Mouse (Mus musculus): Measurements from ENCODE around the gene Atad5. TPM values are rescaled to one million over a fixed set of nuclear protein-coding genes. Genes with fewer than 3 reads are reported as not detected.

Gene Atad5
- polyA plus RNA-seq, 1 experiment from 2014 or later: 9.0 TPM

DNA sequence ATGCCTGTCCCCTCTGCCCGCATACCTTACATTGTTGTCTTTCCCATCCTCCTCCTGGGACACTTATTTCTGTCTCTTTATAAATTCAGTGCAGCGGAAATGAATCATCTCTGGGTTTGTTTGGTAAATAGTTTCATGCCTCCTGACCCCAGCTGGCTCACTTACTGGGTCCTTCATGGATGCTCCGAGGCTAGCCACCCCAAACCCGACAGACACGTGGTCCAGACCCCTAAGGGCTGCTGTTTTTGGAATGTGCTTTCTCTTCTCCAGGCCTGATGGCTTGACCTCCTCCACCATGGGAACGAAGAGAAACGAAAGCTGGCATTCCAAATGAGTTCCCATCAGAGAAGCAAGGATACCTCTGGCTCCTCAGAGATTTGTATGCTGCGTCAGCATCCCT, 63.2 kb downstream of the Atad5 start:
- WGBS: 53% methylated on average over 8 of the region's 8 CpGs
- H3K27ac ChIP-seq (ENCODE audit: low read length): no peak overlapping the region
- no peaks in the 10 kb centered on the region for H3K9me3 ChIP-seq (replicated peaks; ENCODE audit: control insufficient read depth, low read length)
- H3K27me3 ChIP-seq (ENCODE audit: control insufficient read depth, insufficient read depth, low read length): peaks cover 7% of the 10 kb centered on the region
- no peak for ATAC-seq (ENCODE audit: insufficient read depth, low FRiP score)
- H3K4me2 ChIP-seq (ENCODE audit: low read depth, low read length): no peak overlapping the region
- no peaks in the 10 kb centered on the region for H3K36me3 ChIP-seq (ENCODE audit: control insufficient read depth, insufficient read depth, low read length)
- 0 out of 2 replicates have a peak, but pooled peaks cover 3% of the 10 kb centered on the region for H3K4me1 ChIP-seq (ENCODE audit: control insufficient read depth, insufficient read depth, low read length)
- H3K4me3 ChIP-seq (replicated peaks; ENCODE audit: low read length): no peak overlapping the region
- H3K9ac ChIP-seq (ENCODE audit: low read length): no peak overlapping the region

DNA sequence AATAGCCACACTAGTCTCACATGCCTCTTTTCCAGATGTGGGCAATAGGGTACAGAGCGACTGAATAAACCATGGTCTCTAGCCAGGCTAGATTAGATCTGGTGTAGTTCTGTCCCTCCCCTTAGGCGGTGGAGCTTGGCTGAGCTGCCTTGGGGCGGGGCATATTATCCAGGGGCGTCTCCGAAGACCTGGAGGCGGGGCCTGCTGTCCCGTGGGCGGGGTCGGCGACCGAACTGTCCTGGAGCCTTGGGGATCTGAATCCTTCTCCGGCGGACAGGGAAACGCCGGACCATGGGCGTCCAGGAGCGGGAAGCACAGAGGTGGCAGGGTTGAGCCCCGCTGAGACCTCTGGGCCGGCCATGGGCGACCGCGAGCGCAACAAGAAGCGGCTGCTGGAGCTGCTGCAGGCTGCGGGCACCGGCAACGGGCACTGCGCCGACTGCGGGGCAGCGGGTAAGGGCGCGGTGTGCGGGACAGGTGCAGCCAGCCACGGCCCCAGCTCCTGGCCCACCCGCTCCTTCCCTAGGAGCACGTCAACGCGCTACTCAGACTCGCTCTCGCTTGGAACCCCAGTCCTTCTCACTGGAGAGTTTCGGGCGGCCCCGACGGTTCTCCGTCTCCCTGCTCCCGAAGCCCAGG, 64.8 kb downstream of the Atad5 start, which contains the start of gene Adap2:
TSS of gene Adap2 (plus strand) at position 249 of the 639 bp plus-strand sequence.
- Histone ChIP-seq H3K27ac (ENCODE audit: low read length) (no peak within 1 kb of the TSS), H3K4me3 (replicated peaks; ENCODE audit: low read length) (peak within 1 kb of the TSS; percentile 63), H3K9ac (ENCODE audit: low read length) (peak within 1 kb of the TSS; percentile 75), H3K9me3 (replicated peaks; ENCODE audit: control insufficient read depth, low read length) (no peaks in the 10 kb centered on the region), H3K36me3 (ENCODE audit: control insufficient read depth, insufficient read depth, low read length) (no peaks in the 10 kb centered on the region), H3K27me3 (ENCODE audit: control insufficient read depth, insufficient read depth, low read length) (peaks cover 7% of the 10 kb centered on the region), H3K4me1 (ENCODE audit: control insufficient read depth, insufficient read depth, low read length) (0 out of 2 replicates have a peak, but pooled peaks cover 3% of the 10 kb centered on the region), H3K4me2 (ENCODE audit: low read depth, low read length) (peak within 1 kb of the TSS; percentile 86)
- ATAC-seq (ENCODE audit: insufficient read depth, low FRiP score): peak; percentile 94
- WGBS: 1% methylated on average over 42 of the region's 47 CpGs

DNA sequence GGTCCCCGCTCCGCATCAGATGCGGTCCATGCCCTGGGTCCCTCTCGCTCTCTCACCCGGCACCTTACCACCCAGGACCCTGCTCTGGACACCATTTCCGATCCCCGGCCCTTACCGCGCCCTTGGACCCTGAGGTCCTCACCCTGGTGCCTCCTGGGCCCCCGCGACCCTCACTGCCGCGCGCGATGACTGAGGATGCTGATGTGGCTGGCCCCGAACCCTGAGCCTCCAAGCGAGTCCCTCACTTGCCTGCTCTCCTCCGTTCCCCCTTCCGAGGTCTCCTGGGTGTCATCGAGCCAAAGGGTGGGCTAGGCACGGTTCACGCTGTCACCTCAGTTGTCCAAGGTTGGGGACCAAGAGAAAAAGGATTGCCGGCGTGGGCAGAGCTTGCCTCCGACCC, 65.3 kb downstream of the Atad5 start:
- peak overlapping the region; percentile 75 for H3K9ac ChIP-seq (ENCODE audit: low read length)
- H3K4me1 ChIP-seq (ENCODE audit: control insufficient read depth, insufficient read depth, low read length): 0 out of 2 replicates have a peak, but pooled peaks cover 3% of the 10 kb centered on the region
- 26% methylated on average over 25 of the region's 25 CpGs for WGBS
- ATAC-seq (ENCODE audit: insufficient read depth, low FRiP score): no peak
- no peaks in the 10 kb centered on the region for H3K9me3 ChIP-seq (replicated peaks; ENCODE audit: control insufficient read depth, low read length)
- peak overlapping the region; percentile 86 for H3K4me2 ChIP-seq (ENCODE audit: low read depth, low read length)
- H3K4me3 ChIP-seq (replicated peaks; ENCODE audit: low read length): peak overlapping the region; percentile 63
- no peaks in the 10 kb centered on the region for H3K36me3 ChIP-seq (ENCODE audit: control insufficient read depth, insufficient read depth, low read length)
- peaks cover 7% of the 10 kb centered on the region for H3K27me3 ChIP-seq (ENCODE audit: control insufficient read depth, insufficient read depth, low read length)
- H3K27ac ChIP-seq (ENCODE audit: low read length): no peak overlapping the region

DNA sequence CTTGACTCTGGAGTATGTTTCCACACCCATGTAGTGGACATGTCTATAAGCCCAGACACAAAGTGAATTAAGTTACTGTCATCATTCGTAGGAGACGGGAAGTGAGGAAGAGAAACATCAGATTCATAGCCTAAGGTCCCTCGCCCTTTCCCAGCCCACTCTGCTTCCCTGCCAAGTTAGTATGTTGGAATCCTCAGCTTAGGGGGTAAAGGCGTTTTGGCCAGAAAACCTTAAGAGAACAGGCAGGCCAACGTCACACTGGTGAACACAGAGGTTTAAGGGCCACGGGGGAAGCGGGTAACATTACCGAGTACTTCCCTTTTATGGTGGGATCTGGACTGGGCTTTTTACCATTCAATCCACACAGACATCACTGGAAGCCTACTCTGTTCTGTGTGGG, 66.3 kb downstream of the Atad5 start:
- Histone ChIP-seq H3K4me3 (replicated peaks; ENCODE audit: low read length) (no peak overlapping the region), H3K9ac (ENCODE audit: low read length) (no peak overlapping the region)
- ATAC-seq (ENCODE audit: insufficient read depth, low FRiP score): no peak

DNA sequence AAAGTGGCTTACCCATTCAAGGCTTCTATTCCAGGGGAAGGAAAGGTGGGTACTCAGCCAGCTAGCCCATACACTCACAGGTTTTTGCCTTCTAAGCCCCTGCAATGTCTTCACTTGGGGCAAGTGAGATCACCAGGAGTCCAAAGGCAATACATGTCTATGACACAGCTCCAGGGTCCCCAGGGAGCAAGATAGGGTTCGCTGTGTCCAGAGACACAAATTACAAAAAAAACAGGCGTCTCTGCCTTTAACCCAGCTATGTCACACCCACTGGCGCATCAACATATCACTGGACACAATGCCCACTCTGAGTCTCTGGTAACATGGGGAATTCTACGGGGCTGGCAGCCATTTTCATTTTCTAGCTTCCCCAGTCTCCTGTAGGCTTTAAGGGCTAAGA, 66.8 kb downstream of the Atad5 start:
- no peak overlapping the region for H3K9ac ChIP-seq (ENCODE audit: low read length)
- H3K27ac ChIP-seq (ENCODE audit: low read length): no peak overlapping the region
- H3K4me3 ChIP-seq (replicated peaks; ENCODE audit: low read length): no peak overlapping the region
- no peaks in the 10 kb centered on the region for H3K9me3 ChIP-seq (replicated peaks; ENCODE audit: control insufficient read depth, low read length)
- H3K27me3 ChIP-seq (ENCODE audit: control insufficient read depth, insufficient read depth, low read length): peaks cover 7% of the 10 kb centered on the region
- H3K4me2 ChIP-seq (ENCODE audit: low read depth, low read length): no peak overlapping the region
- H3K36me3 ChIP-seq (ENCODE audit: control insufficient read depth, insufficient read depth, low read length): no peaks in the 10 kb centered on the region
- ATAC-seq (ENCODE audit: insufficient read depth, low FRiP score): no peak
- H3K4me1 ChIP-seq (ENCODE audit: control insufficient read depth, insufficient read depth, low read length): 0 out of 2 replicates have a peak, but pooled peaks cover 3% of the 10 kb centered on the region
- 84% methylated on average over 4 of the region's 4 CpGs for WGBS

More for the DNA sequence above, 66.3 kb downstream of the Atad5 start:
- Histone ChIP-seq H3K4me2 (ENCODE audit: low read depth, low read length) (no peak overlapping the region), H3K27ac (ENCODE audit: low read length) (no peak overlapping the region), H3K27me3 (ENCODE audit: control insufficient read depth, insufficient read depth, low read length) (peaks cover 7% of the 10 kb centered on the region), H3K36me3 (ENCODE audit: control insufficient read depth, insufficient read depth, low read length) (no peaks in the 10 kb centered on the region), H3K9me3 (replicated peaks; ENCODE audit: control insufficient read depth, low read length) (no peaks in the 10 kb centered on the region), H3K4me1 (ENCODE audit: control insufficient read depth, insufficient read depth, low read length) (0 out of 2 replicates have a peak, but pooled peaks cover 3% of the 10 kb centered on the region)
- WGBS: 84% methylated on average over 8 of the region's 8 CpGs

DNA sequence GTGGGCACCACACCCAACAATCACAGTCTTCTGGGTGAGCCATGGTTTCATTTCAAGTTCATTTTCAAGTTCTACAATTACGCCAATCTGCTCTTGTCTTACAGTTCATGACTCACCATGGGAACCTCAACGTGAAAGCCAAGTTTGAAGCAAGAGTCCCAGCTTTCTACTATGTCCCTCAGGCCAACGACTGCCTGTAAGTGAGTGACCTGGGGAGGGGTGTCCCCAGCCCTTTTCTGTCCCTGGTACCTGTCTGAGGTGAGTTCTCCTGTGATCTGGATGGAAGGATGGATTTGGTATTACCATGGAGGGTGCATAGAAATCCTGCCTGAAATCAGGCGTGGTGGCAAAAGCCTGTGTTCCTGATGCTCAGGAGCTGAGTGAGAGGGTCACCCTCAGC, 67.6 kb downstream of the Atad5 start:
- Histone ChIP-seq H3K27me3 (ENCODE audit: control insufficient read depth, insufficient read depth, low read length) (peaks cover 7% of the 10 kb centered on the region), H3K4me1 (ENCODE audit: control insufficient read depth, insufficient read depth, low read length) (0 out of 2 replicates have a peak, but pooled peaks cover 3% of the 10 kb centered on the region), H3K9me3 (replicated peaks; ENCODE audit: control insufficient read depth, low read length) (no peaks in the 10 kb centered on the region), H3K9ac (ENCODE audit: low read length) (no peak overlapping the region), H3K36me3 (ENCODE audit: control insufficient read depth, insufficient read depth, low read length) (no peaks in the 10 kb centered on the region), H3K4me2 (ENCODE audit: low read depth, low read length) (no peak overlapping the region), H3K4me3 (replicated peaks; ENCODE audit: low read length) (no peak overlapping the region), H3K27ac (ENCODE audit: low read length) (no peak overlapping the region)
- ATAC-seq (ENCODE audit: insufficient read depth, low FRiP score): no peak
- WGBS: 76% methylated on average over 4 of the region's 4 CpGs

DNA sequence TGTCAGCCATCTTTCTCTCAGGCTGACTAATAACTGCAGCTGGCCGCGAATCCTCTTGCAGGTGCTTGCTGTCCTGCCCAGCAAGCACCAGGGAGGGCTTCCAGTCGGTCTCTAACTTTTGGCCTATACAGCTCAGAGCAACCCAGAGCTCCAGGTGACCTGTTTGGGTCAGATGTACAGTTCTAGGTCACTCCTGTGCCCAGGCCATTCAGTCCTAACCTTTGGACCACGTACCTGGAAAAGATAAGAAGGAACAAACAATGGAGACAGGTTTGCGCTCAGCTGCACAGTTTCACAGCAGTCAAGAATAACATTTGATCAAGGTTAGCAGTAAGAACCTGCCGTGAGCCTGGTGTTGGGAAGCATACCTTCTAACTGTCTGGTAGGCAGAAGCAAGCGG, 69.8 kb downstream of the Atad5 start:
- Histone ChIP-seq H3K4me2 (ENCODE audit: low read depth, low read length) (no peak overlapping the region), H3K4me1 (ENCODE audit: control insufficient read depth, insufficient read depth, low read length) (no peaks in the 10 kb centered on the region), H3K27ac (ENCODE audit: low read length) (no peak overlapping the region), H3K4me3 (replicated peaks; ENCODE audit: low read length) (no peak overlapping the region), H3K9ac (ENCODE audit: low read length) (no peak overlapping the region), H3K36me3 (ENCODE audit: control insufficient read depth, insufficient read depth, low read length) (no peaks in the 10 kb centered on the region), H3K27me3 (ENCODE audit: control insufficient read depth, insufficient read depth, low read length) (peaks cover 7% of the 10 kb centered on the region), H3K9me3 (replicated peaks; ENCODE audit: control insufficient read depth, low read length) (no peaks in the 10 kb centered on the region)
- WGBS: 69% methylated on average over 7 of the region's 7 CpGs
- peak; percentile 55; the same call in 1 of the 2 replicates for ATAC-seq (ENCODE audit: insufficient read depth, low FRiP score)

DNA sequence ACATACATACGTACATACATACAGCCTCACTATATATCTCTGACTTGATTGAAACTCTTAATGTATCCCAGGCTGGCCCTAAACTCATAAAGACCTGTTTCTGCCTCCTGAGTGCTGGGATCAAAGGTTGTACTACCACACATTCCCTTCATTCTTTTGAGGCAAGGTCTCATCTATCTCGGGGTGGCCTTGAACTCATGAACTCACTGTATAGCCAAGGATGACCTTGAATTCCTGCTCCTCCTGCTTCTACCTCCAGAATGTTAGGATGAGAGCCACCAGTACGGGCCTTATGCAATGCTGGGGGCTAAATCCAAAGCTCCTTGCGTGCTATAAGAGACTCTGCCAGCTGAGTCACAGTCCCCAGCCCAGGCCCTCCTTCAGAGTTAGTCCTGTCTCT, 71.8 kb downstream of the Atad5 start:
- H3K27ac ChIP-seq (ENCODE audit: low read length): no peak overlapping the region
- WGBS: 80% methylated on average over 4 of the region's 4 CpGs
- H3K9me3 ChIP-seq (replicated peaks; ENCODE audit: control insufficient read depth, low read length): no peaks in the 10 kb centered on the region
- no peak for ATAC-seq (ENCODE audit: insufficient read depth, low FRiP score)
- no peak overlapping the region for H3K9ac ChIP-seq (ENCODE audit: low read length)
- H3K4me2 ChIP-seq (ENCODE audit: low read depth, low read length): no peak overlapping the region
- no peaks in the 10 kb centered on the region for H3K27me3 ChIP-seq (ENCODE audit: control insufficient read depth, insufficient read depth, low read length)
- H3K4me1 ChIP-seq (ENCODE audit: control insufficient read depth, insufficient read depth, low read length): no peaks in the 10 kb centered on the region
- no peak overlapping the region for H3K4me3 ChIP-seq (replicated peaks; ENCODE audit: low read length)
- H3K36me3 ChIP-seq (ENCODE audit: control insufficient read depth, insufficient read depth, low read length): no peaks in the 10 kb centered on the region

DNA sequence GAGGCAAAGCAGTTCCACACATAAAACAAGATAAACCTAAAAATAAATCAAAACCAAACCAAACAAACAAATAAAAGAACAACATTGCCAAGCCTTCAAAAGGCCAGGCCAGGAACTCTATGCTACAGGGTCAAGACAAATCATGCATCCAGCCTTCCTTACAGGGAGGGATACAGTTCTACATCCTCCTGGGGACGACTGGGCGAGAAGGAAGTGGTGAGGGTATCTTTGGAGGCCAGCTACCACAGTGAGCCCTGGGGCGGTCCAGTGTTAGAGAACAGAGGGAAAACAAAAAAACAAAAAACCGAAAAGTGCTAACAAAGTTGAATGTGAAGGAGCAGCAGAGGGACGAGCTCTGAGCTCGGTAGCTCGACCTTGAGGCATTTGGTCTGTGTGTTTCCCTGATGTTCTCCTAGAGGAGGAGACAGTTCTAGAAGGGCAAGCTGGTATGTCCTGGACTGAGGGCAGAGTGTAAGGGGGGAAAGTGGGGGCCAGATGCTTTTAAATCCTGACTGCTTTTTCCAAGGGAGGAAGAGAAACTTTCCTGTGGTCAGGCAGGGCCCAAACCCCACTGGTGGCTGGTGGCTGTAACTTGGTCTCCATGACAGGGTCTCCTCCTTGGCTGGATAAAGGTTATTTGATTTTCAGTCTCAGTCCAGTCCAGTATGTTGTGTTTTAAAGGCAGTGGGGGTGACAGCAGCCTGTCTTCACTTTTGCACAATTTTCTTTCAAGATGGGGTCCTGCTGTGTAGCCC, 74.3 kb downstream of the Atad5 start:
- no peak overlapping the region for H3K27ac ChIP-seq (ENCODE audit: low read length)
- H3K4me1 ChIP-seq (ENCODE audit: control insufficient read depth, insufficient read depth, low read length): no peaks in the 10 kb centered on the region
- ATAC-seq (ENCODE audit: insufficient read depth, low FRiP score): no peak
- no peaks in the 10 kb centered on the region for H3K27me3 ChIP-seq (ENCODE audit: control insufficient read depth, insufficient read depth, low read length)
- WGBS: 62% methylated on average over 7 of the region's 7 CpGs
- no peak overlapping the region for H3K9ac ChIP-seq (ENCODE audit: low read length)
- H3K4me2 ChIP-seq (ENCODE audit: low read depth, low read length): no peak overlapping the region
- H3K9me3 ChIP-seq (replicated peaks; ENCODE audit: control insufficient read depth, low read length): no peaks in the 10 kb centered on the region
- H3K4me3 ChIP-seq (replicated peaks; ENCODE audit: low read length): no peak overlapping the region
- no peaks in the 10 kb centered on the region for H3K36me3 ChIP-seq (ENCODE audit: control insufficient read depth, insufficient read depth, low read length)

Data from stomach, embryonic 16.5 days (tissue).